Mouse (Mus musculus) lung, adult 18-20 months (tissue): ENCODE measurements around the gene Olfr223.
"Not testable (repeated sequence)": the region's sequence is repeated elsewhere in the genome, so short reads cannot be mapped to it uniquely, and the experiment has no call there.

Source experiments
- DNase-seq, 2 experiments: peaks; one replicate each; pipeline ENCODE4 v3.0.0; 2022; ENCODE audit warnings: mixed read lengths in 2 of 2

The Olfr223 gene

GRCm38 (mm10) chr11:59596091-59596490 lies 3.0 kb upstream of the Olfr223 start:
- no peak for DNase-seq

- no peak for DNase-seq
Observed at GRCm38 (mm10) chr11:59589496-59589895, 3.6 kb downstream of the Olfr223 start.

- no peak for DNase-seq
Observed at GRCm38 (mm10) chr11:59584539-59584938, 8.6 kb downstream of the Olfr223 start.

- not testable (repeated sequence) for DNase-seq
Observed at GRCm38 (mm10) chr11:59576135-59576534, 17.0 kb downstream of the Olfr223 start, which contains the start of gene Olfr222. Gene Olfr222 (minus strand): TSS chr11:59576235.

GRCm38 (mm10) chr11:59575726-59576125 lies 17.4 kb downstream of the Olfr223 start:
- DNase-seq: no peak

- DNase-seq: no peak
Observed at GRCm38 (mm10) chr11:59569306-59569705, 23.8 kb downstream of the Olfr223 start.

GRCm38 (mm10) chr11:59562837-59563236 lies 30.3 kb downstream of the Olfr223 start:
- DNase-seq: no peak

- no peak for DNase-seq
Observed at GRCm38 (mm10) chr11:59562336-59562735, 30.8 kb downstream of the Olfr223 start.

GRCm38 (mm10) chr11:59560906-59561305 lies 32.2 kb downstream of the Olfr223 start:
- DNase-seq: no peak

- DNase-seq: no peak
Observed at GRCm38 (mm10) chr11:59554535-59554934, 38.6 kb downstream of the Olfr223 start.

GRCm38 (mm10) chr11:59554127-59554526 lies 39.0 kb downstream of the Olfr223 start:
- DNase-seq: no peak

- no peak for DNase-seq
Observed at GRCm38 (mm10) chr11:59544005-59544404, 49.1 kb downstream of the Olfr223 start.

- DNase-seq: peak in 1 of 2 experiments; percentile 36
Observed at GRCm38 (mm10) chr11:59543376-59543775, 49.7 kb downstream of the Olfr223 start.

GRCm38 (mm10) chr11:59542442-59542841 lies 50.6 kb downstream of the Olfr223 start:
- peak in 1 of 2 experiments; percentile 32 for DNase-seq

- no peak for DNase-seq
Observed at GRCm38 (mm10) chr11:59541324-59541723, 51.8 kb downstream of the Olfr223 start, which contains the start of gene Nlrp3. Gene Nlrp3 (plus strand): TSS chr11:59541568.

- DNase-seq: no peak
Observed at GRCm38 (mm10) chr11:59540123-59540522, 53.0 kb downstream of the Olfr223 start.
